Mouse (Mus musculus): Measurements from ENCODE around the gene Lrp6. TPM values are rescaled to one million over a fixed set of nuclear protein-coding genes. Genes with fewer than 3 reads are reported as not detected.

Gene Lrp6
- total and polyA plus RNA-seq, 2 experiments from 2014 or later: 12.3 to 41.3 TPM

DNA sequence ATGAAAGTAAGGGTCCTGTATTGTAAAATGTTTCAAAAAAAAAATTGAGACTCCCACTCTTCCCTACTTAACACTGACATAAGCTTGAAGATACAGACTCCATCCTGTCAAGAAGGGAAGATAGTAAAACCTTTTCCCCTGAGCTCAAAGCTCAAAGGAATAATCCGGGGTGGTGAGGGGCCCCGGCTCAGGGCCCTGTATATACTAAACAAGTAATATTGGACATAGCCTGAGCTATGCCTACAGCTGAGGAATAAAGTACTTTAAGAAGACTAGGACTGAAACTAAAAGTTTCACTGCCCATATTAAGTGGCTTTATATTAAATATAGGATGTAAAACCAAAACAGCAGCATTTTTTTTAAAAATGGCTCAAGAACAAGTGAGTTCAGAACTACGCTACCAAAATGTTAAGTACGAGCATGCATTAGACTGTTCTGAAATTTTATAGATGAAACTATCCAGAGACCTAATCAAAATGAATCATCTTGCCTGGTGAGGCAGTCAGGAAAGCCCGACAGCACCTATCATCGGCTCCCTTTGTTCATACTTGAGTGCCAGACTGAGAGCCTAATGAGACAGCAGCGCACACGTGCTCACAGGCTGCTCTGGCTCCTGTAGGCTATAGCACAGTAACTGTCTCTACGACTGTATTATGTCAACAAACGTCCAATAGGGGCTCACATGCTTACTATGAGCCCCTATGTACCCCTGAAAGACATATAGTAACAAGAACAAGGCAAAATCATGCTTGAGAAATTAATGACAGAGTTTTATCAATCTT lies 66.2 kb downstream of the Lrp6 start:
- ATAC-seq: peak; percentile 96
- Histone ChIP-seq H3K4me2 (ENCODE audit: low read depth) (no peak overlapping the region), H3K9me3 (ENCODE audit: low read length) (no peaks in the 10 kb centered on the region), H3K9ac (no peak overlapping the region), H3K27ac (ENCODE audit: low read depth, low read length) (peak overlapping the region; percentile 9; the same call in 1 of the 2 replicates), H3K36me3 (ENCODE audit: insufficient read depth) (peaks cover 1% of the 10 kb centered on the region; the same call in 1 of the 2 replicates), H3K27me3 (ENCODE audit: insufficient read depth, low read length) (no peaks in the 10 kb centered on the region), H3K4me1 (ENCODE audit: insufficient read depth) (peaks cover 5% of the 10 kb centered on the region; the same call in 1 of the 2 replicates), H3K4me3 (ENCODE audit: low read depth, low read length) (no peak overlapping the region)
- 36% methylated on average over 10 of the region's 10 CpGs for WGBS
- peak; percentile 8; the same call in 1 of the 2 replicates for TF ChIP-seq CTCF (IDR thresholded peaks at IDR 0.05; ENCODE audit: low read depth)
- peak; percentile 69 for DNase-seq

DNA sequence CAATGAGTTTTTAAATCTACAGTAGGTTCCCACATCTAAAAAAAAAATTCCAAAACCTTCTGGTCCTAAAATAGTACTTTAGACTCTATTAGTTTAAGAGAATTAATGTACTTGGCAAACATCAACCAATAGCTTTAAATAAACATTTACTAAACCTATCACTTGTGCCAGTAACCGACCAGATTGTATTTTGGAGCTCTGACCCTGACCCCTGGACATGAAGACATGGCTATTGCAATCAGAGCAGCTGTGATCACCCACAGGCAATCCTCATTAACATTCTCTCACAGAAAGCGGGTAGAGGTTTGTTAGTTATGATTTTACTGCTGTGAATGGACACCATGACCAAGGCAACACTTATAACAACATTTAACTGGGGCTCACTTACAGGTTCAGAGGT lies 67.7 kb downstream of the Lrp6 start:
- Histone ChIP-seq H3K9me3 (ENCODE audit: low read length) (no peaks in the 10 kb centered on the region), H3K4me3 (ENCODE audit: low read depth, low read length) (no peak overlapping the region), H3K36me3 (ENCODE audit: insufficient read depth) (no peaks in the 10 kb centered on the region; the same call in 1 of the 2 replicates), H3K4me2 (ENCODE audit: low read depth) (no peak overlapping the region), H3K4me1 (ENCODE audit: insufficient read depth) (peaks cover 9% of the 10 kb centered on the region; the same call in 1 of the 2 replicates), H3K27me3 (ENCODE audit: insufficient read depth, low read length) (no peaks in the 10 kb centered on the region), H3K9ac (no peak overlapping the region), H3K27ac (ENCODE audit: low read depth, low read length) (no peak overlapping the region)
- ATAC-seq (no peak), DNase-seq (no peak)
- 86% methylated on average over 2 of the region's 2 CpGs for WGBS
- no peak for TF ChIP-seq CTCF (IDR thresholded peaks at IDR 0.05; ENCODE audit: low read depth)

DNA sequence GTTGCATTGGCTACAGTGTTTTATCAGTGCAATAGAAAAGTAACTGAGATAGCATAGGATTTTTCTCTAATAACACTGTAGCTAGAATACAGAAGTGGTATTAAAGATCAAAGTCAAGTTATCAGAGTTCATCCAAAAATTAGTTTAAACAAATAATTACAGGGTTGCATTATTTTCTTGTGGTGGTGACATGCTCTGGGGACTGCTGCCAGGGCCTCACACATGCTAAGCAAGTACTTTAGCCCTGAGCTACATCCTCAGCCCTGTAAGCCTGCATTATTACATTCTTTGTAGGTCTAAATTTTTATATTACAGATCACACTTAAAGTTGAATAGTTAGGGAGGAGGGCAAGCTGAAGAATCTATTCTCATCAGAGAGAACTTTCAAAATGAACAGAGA lies 68.2 kb downstream of the Lrp6 start:
- Histone ChIP-seq H3K4me3 (ENCODE audit: low read depth, low read length) (no peak overlapping the region), H3K27ac (ENCODE audit: low read depth, low read length) (no peak overlapping the region), H3K4me2 (ENCODE audit: low read depth) (no peak overlapping the region), H3K4me1 (ENCODE audit: insufficient read depth) (peaks cover 9% of the 10 kb centered on the region; the same call in 1 of the 2 replicates), H3K36me3 (ENCODE audit: insufficient read depth) (no peaks in the 10 kb centered on the region; the same call in 1 of the 2 replicates), H3K27me3 (ENCODE audit: insufficient read depth, low read length) (no peaks in the 10 kb centered on the region), H3K9ac (no peak overlapping the region), H3K9me3 (ENCODE audit: low read length) (no peaks in the 10 kb centered on the region)
- no peak for TF ChIP-seq CTCF (IDR thresholded peaks at IDR 0.05; ENCODE audit: low read depth)
- ATAC-seq: no peak
- no peak for DNase-seq

DNA sequence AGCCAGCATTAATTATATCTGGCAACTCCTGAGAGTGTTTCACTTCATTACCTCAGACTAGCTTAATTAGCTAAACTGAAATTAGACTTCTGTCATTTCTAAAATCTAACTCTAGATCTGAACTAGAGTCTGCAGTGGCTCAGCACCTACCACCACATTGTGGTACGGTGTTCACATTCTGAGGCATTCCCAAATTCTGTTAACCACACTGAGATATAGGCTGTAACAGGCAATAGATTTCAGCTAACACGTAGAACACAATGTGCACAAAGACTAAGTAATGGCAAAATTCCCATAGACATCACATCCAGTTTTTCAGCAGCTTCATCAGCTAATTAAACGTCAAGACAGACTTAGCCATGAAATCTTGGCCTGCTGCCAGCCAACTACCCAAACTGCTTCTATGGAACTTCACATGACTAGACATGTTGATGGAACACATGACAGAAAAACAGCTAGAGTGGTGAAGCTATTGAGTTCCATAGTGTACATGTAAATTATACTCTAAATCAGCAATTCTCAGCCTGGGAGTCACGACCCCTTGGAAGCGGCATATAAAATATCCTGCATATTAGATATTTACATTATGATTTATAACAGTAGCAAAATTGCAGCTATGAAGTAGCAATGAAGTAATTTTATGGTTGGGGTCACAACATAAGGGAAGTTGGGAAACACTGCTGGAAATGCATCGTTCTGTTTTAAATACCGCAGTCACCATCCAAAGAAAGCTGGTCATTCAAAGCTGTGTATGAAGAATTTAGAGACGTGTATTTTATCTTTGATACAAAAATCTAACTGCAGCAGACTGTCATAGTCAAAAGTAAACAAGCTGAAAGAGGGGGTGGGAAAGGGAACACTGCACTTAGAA lies 71.7 kb downstream of the Lrp6 start:
- ATAC-seq (peak; percentile 81), DNase-seq (peak; percentile 76)
- Histone ChIP-seq H3K9ac (no peak overlapping the region), H3K4me3 (ENCODE audit: low read depth, low read length) (no peak overlapping the region), H3K27ac (ENCODE audit: low read depth, low read length) (no peak overlapping the region), H3K4me1 (ENCODE audit: insufficient read depth) (peaks cover 5% of the 10 kb centered on the region; the same call in 1 of the 2 replicates), H3K36me3 (ENCODE audit: insufficient read depth) (no peaks in the 10 kb centered on the region; the same call in 1 of the 2 replicates), H3K4me2 (ENCODE audit: low read depth) (no peak overlapping the region), H3K9me3 (ENCODE audit: low read length) (no peaks in the 10 kb centered on the region), H3K27me3 (ENCODE audit: insufficient read depth, low read length) (no peaks in the 10 kb centered on the region)
- TF ChIP-seq CTCF (IDR thresholded peaks at IDR 0.05; ENCODE audit: low read depth): no peak
- WGBS: 41% methylated on average over 8 of the region's 8 CpGs

DNA sequence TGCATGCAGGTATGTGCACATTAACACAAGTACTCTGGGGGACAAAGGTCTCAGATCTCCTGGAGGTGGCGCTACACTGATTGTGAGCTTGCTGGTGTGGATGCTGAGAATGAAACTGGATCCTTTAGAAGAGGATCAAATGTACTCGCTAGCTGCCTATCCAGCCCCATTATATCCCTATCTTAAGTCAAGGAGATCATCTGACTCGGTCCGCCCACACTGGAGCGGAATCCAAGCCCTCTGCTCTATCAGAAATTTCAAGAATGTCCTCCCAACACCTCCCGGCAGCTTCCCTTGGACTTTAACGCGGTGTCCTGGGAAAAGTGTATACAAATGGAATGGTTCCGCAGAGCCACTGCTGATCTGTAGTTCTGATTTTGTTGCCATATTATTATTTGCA lies 77.1 kb downstream of the Lrp6 start:
- TF ChIP-seq CTCF (IDR thresholded peaks at IDR 0.05; ENCODE audit: low read depth): no peak
- 96% methylated on average over 9 of the region's 9 CpGs for WGBS
- DNase-seq (no peak), ATAC-seq (no peak)
- Histone ChIP-seq H3K4me2 (ENCODE audit: low read depth) (no peak overlapping the region), H3K9ac (no peak overlapping the region), H3K4me3 (ENCODE audit: low read depth, low read length) (no peak overlapping the region), H3K4me1 (ENCODE audit: insufficient read depth) (no peaks in the 10 kb centered on the region), H3K27ac (ENCODE audit: low read depth, low read length) (no peak overlapping the region), H3K9me3 (ENCODE audit: low read length) (no peaks in the 10 kb centered on the region), H3K36me3 (ENCODE audit: insufficient read depth) (peaks cover 8% of the 10 kb centered on the region), H3K27me3 (ENCODE audit: insufficient read depth, low read length) (no peaks in the 10 kb centered on the region)

DNA sequence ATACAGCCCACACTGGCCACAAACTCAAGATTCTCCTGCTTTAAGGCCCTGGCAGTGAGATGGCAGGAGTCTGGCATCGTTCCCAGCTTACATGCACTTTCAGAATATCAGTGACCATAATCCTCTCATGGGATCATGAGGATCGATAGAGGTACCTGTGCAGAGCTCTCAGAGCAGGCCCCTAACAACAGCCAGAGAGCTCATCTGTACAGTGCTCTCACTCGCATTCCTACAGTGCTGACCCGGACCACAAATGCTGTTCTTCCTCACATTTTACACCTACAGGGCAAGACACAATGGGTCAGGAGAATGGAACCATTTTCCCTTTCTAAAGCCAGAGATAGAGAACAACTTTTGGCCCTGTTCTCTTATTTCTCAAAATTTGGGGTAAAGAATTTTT lies 77.6 kb downstream of the Lrp6 start:
- H3K4me3 ChIP-seq (ENCODE audit: low read depth, low read length): no peak overlapping the region
- H3K9ac ChIP-seq: no peak overlapping the region
- TF ChIP-seq CTCF (IDR thresholded peaks at IDR 0.05; ENCODE audit: low read depth): no peak
- ATAC-seq (no peak), DNase-seq (no peak)
- peaks cover 10% of the 10 kb centered on the region for H3K36me3 ChIP-seq (ENCODE audit: insufficient read depth)
- H3K9me3 ChIP-seq (ENCODE audit: low read length): no peaks in the 10 kb centered on the region
- no peaks in the 10 kb centered on the region for H3K27me3 ChIP-seq (ENCODE audit: insufficient read depth, low read length)
- no peak overlapping the region for H3K27ac ChIP-seq (ENCODE audit: low read depth, low read length)
- H3K4me2 ChIP-seq (ENCODE audit: low read depth): no peak overlapping the region
- no peaks in the 10 kb centered on the region for H3K4me1 ChIP-seq (ENCODE audit: insufficient read depth)
- WGBS: 90% methylated on average over 4 of the region's 4 CpGs

DNA sequence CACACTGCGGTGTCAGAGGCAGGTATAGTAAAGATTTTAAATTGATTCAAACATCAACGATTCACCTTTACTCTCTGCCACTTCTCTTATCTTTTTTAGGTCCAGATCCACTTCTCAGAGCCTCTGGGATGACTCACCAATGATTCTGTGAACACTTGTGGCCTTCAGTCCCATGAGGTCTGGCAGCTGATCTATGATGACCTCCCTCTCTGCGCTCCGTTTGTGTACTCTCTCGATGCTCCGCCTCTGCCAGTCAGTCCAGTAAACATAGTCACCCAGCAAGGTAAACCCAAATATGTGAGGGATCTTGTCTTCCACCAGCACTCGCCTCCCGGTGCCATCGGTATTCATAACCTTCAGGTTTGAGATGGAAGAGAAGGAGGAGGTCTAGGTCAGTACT lies 80.4 kb downstream of the Lrp6 start:
- Histone ChIP-seq H3K36me3 (ENCODE audit: insufficient read depth) (peaks cover 14% of the 10 kb centered on the region), H3K4me1 (ENCODE audit: insufficient read depth) (no peaks in the 10 kb centered on the region), H3K27ac (ENCODE audit: low read depth, low read length) (no peak overlapping the region), H3K4me3 (ENCODE audit: low read depth, low read length) (no peak overlapping the region), H3K27me3 (ENCODE audit: insufficient read depth, low read length) (no peaks in the 10 kb centered on the region), H3K4me2 (ENCODE audit: low read depth) (no peak overlapping the region), H3K9me3 (ENCODE audit: low read length) (no peaks in the 10 kb centered on the region), H3K9ac (no peak overlapping the region)
- WGBS: 94% methylated on average over 9 of the region's 9 CpGs
- ATAC-seq: no peak
- TF ChIP-seq CTCF (IDR thresholded peaks at IDR 0.05; ENCODE audit: low read depth): no peak
- DNase-seq: no peak

All from forebrain, postnatal 0 days (tissue).